Mouse (Mus musculus): ENCODE measurements around the gene Mgrn1.

- TF ChIP-seq CTCF (IDR thresholded peaks at IDR 0.05; ENCODE audit: low read depth, low read length) (no peak), POLR2A (IDR thresholded peaks at IDR 0.05; ENCODE audit: borderline replicate concordance, low read depth, low read length) (no peak)
Measured at GRCm38 (mm10) chr16:4907972-4908371, 21.9 kb downstream of the Mgrn1 start.

Measured in bone marrow macrophage, adult 2 months (primary cell).